Mouse (Mus musculus): ENCODE data around the gene Hmgb1.

DNA sequence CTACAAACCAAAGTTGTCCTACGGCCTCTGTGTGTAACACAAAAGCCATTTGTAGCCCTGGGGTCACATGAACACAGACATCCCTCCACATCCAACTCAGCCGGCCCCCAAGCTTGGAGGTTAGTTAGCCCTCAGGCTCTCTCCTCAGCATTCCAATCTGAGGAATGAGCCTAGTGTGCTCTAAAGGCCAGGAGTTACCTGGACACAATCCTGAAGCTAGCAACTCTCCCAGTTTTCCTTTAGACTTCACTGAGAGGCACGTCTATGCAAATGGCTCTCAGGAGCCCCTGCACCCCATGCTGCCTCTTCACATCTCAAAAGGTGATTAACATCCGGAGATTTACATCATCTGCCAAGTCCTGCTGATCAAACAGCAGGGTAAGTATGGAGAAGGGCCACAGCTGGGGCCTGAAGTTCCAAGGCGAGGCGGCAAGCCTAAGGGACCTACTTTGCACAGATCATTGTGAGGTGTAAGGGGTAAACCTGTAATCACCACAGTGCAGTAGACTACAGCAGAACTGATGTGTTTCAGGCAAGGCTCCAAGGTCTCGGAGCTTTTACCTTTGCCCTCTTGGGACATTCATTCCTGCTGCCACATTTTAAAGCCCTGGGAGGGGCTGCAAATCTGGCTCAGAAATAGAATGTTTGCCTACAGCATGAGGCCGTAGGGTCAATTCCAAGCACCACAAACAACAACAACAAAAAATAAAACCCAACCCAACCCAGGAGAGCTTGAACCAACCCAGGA is 13.3 kb downstream of the Hmgb1 start:
- TF ChIP-seq CTCF (IDR thresholded peaks at IDR 0.05; ENCODE audit: extremely low read depth, insufficient read depth, low read length) (no peak), POLR2A (IDR thresholded peaks at IDR 0.05; ENCODE audit: extremely low read depth, insufficient read depth, low read length) (no peak)
